Mouse (Mus musculus) hindbrain, embryonic 13.5 days (tissue): ENCODE results near the gene Ell3. TPM values are rescaled to one million over a fixed set of nuclear protein-coding genes. Genes with fewer than 3 reads are reported as not detected.

Source experiments
- ATAC-seq: fragments of 200-750 bp; cut with Nextera tagmentation; 2 replicates; pipeline ENCODE4 v1.8.0; 2017; ENCODE audit warnings: moderate TSS enrichment; ENCODE audit not compliant: low FRiP score
- H3K27ac ChIP-seq: fragments of 300-500 bp; sonication (generic); 2 replicates; pipeline ENCODE4 v1.5.1; 2015; ENCODE audit warnings: inconsistent platforms, mild to moderate bottlenecking, moderate library complexity
- H3K27me3 ChIP-seq: fragments of 300-500 bp; sonication (generic); 2 replicates; pipeline ENCODE4 v1.6.1; 2015; ENCODE audit warnings: mild to moderate bottlenecking, inconsistent platforms
- H3K36me3 ChIP-seq: fragments of 300-500 bp; sonication (generic); 2 replicates; pipeline ENCODE4 v1.6.1; 2015; ENCODE audit warnings: mild to moderate bottlenecking, inconsistent platforms
- H3K4me1 ChIP-seq: fragments of 300-500 bp; sonication (generic); replicated peaks from 2 replicates; pipeline ENCODE4 v1.6.1; 2015; ENCODE audit warnings: inconsistent platforms
- H3K4me2 ChIP-seq: fragments of 300-500 bp; sonication (generic); 2 replicates; pipeline ENCODE4 v1.6.1; 2015; ENCODE audit warnings: inconsistent platforms, mild to moderate bottlenecking, moderate library complexity
- H3K4me3 ChIP-seq: fragments of 300-500 bp; sonication (generic); 2 replicates; pipeline ENCODE4 v1.5.1; 2015; ENCODE audit warnings: mild to moderate bottlenecking, inconsistent platforms
- H3K9ac ChIP-seq: fragments of 300-500 bp; sonication (generic); 2 replicates; pipeline ENCODE4 v1.6.1; 2015; ENCODE audit warnings: mild to moderate bottlenecking, inconsistent platforms
- H3K9me3 ChIP-seq: fragments of 300-500 bp; sonication (generic); 2 replicates; pipeline ENCODE4 v1.6.1; 2016; ENCODE audit warnings: inconsistent platforms
- WGBS: fragments of 180-500 bp; shearing (Covaris S2); methylation state at CpG from one replicate; pipeline ENCODE4 v1.1.7; 2015; 5-methylcytosine and 5-hydroxymethylcytosine counted together
- polyA plus RNA-seq: library from polyadenylated mRNA; unstranded; fragments of >200 nt; fragmentation: Nextera tagmentation; extraction: Ambion mirVana; gene quantifications from 2 replicates; pipeline ENCODE4 v1.2.1, GENCODE M21; 2015

Ell3 gene
- polyA plus RNA-seq, 1 experiment from 2014 or later: 2.8 TPM

- Histone ChIP-seq H3K4me3 (no peak overlapping the region), H3K27me3 (peaks cover 36% of the 10 kb centered on the region), H3K27ac (no peak overlapping the region), H3K36me3 (peaks cover 21% of the 10 kb centered on the region), H3K4me2 (peak overlapping the region; percentile 58), H3K9me3 (no peaks in the 10 kb centered on the region), H3K4me1 (peaks cover 18% of the 10 kb centered on the region), H3K9ac (no peak overlapping the region)
- 18% methylated on average over 8 of the region's 8 CpGs for WGBS
- no peak for ATAC-seq
Observed at GRCm38 (mm10) chr2:121443068-121443349, 1.1 kb downstream of the Ell3 start.

GRCm38 (mm10) chr2:121442259-121443067, 1.6 kb downstream of the Ell3 start:
- 0 out of 2 replicates have a peak overlapping the region, but pooled peaks have one; percentile 29 for H3K9ac ChIP-seq
- WGBS: 2% methylated on average over 30 of the region's 30 CpGs
- peak; percentile 52 for ATAC-seq

GRCm38 (mm10) chr2:121441800-121442199, 2.3 kb downstream of the Ell3 start:
- peak overlapping the region; percentile 32 for H3K4me3 ChIP-seq
- no peak for ATAC-seq
- H3K27ac ChIP-seq: no peak overlapping the region
- no peaks in the 10 kb centered on the region for H3K9me3 ChIP-seq
- 11% methylated on average over 11 of the region's 11 CpGs for WGBS
- peak overlapping the region; percentile 58 for H3K4me2 ChIP-seq
- H3K27me3 ChIP-seq: peaks cover 36% of the 10 kb centered on the region
- peaks cover 16% of the 10 kb centered on the region for H3K4me1 ChIP-seq
- peaks cover 33% of the 10 kb centered on the region for H3K36me3 ChIP-seq
- 0 out of 2 replicates have a peak overlapping the region, but pooled peaks have one; percentile 29 for H3K9ac ChIP-seq

More at GRCm38 (mm10) chr2:121442259-121443067, 1.6 kb downstream of the Ell3 start:
- H3K27me3 ChIP-seq: peaks cover 36% of the 10 kb centered on the region
- H3K4me2 ChIP-seq: peak overlapping the region; percentile 58
- H3K9me3 ChIP-seq: no peaks in the 10 kb centered on the region
- peaks cover 16% of the 10 kb centered on the region for H3K4me1 ChIP-seq
- H3K4me3 ChIP-seq: peak overlapping the region; percentile 32
- H3K27ac ChIP-seq: no peak overlapping the region
- H3K36me3 ChIP-seq: peaks cover 26% of the 10 kb centered on the region

GRCm38 (mm10) chr2:121440834-121441605, 3.1 kb downstream of the Ell3 start:
- Histone ChIP-seq H3K9ac (no peak overlapping the region), H3K27ac (no peak overlapping the region), H3K9me3 (no peaks in the 10 kb centered on the region), H3K27me3 (peaks cover 36% of the 10 kb centered on the region), H3K4me1 (peaks cover 16% of the 10 kb centered on the region), H3K4me3 (no peak overlapping the region), H3K4me2 (no peak overlapping the region), H3K36me3 (peaks cover 38% of the 10 kb centered on the region)
- ATAC-seq: no peak
- WGBS: 64% methylated on average over 5 of the region's 5 CpGs

DNA sequence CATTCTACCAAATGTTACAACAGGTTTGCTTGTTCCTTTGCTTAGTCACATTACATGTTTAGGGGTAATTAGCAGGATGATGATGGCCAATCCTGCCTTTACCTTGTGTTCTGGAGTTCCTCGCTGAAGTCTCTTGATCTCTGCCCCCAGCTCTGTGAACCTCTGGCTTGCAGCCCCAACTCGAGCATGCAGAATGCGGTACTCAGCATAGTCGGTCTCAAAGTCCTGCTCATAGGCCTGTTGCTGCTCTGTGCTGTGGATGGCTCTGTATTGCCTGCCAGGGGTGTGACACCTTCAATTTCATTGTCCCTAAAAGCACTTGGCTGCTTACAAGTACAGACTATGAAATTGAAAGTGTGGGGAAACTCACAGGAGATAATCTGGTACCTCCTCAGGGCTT, 4.3 kb downstream of the Ell3 start:
- H3K9me3 ChIP-seq: no peaks in the 10 kb centered on the region
- H3K27me3 ChIP-seq: peaks cover 36% of the 10 kb centered on the region
- H3K4me1 ChIP-seq: peaks cover 16% of the 10 kb centered on the region
- H3K9ac ChIP-seq: no peak overlapping the region
- H3K4me3 ChIP-seq: no peak overlapping the region
- no peak overlapping the region for H3K4me2 ChIP-seq
- WGBS: 83% methylated on average over 4 of the region's 4 CpGs
- H3K36me3 ChIP-seq: peaks cover 50% of the 10 kb centered on the region
- ATAC-seq: no peak
- no peak overlapping the region for H3K27ac ChIP-seq

GRCm38 (mm10) chr2:121434854-121435253, 9.2 kb downstream of the Ell3 start:
- Histone ChIP-seq H3K36me3 (peaks cover 95% of the 10 kb centered on the region), H3K9ac (no peak overlapping the region), H3K27me3 (0 out of 2 replicates have a peak, but pooled peaks cover 3% of the 10 kb centered on the region), H3K27ac (no peak overlapping the region), H3K4me2 (no peak overlapping the region), H3K9me3 (no peaks in the 10 kb centered on the region), H3K4me1 (no peaks in the 10 kb centered on the region), H3K4me3 (no peak overlapping the region)
- 93% methylated on average over 1 of the region's 1 CpGs for WGBS
- ATAC-seq: no peak

DNA sequence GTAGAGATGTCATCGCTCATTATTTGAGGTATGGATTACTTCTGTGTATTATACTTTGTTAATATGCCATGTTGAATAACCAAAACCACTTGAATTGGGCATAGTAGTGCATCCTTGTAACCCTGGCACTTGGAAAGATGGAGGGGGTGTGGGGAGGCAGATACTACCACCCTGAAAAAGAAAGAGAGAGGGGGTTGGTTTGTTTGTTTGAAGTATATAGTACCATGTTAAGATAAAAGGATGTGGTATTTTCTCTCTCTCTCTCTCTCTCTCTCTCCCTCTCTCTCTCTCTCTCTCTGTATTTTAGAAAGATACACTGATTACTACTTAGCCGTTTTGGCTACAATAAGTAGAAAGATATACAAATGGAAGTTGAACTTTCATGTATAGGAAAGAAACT, 18.2 kb downstream of the Ell3 start:
- Histone ChIP-seq H3K27me3 (no peaks in the 10 kb centered on the region), H3K4me1 (no peaks in the 10 kb centered on the region), H3K4me2 (no peak overlapping the region), H3K27ac (no peak overlapping the region), H3K4me3 (no peak overlapping the region), H3K9ac (no peak overlapping the region), H3K9me3 (no peaks in the 10 kb centered on the region), H3K36me3 (peaks cover 85% of the 10 kb centered on the region)
- ATAC-seq: no peak
- 95% methylated on average over 2 of the region's 2 CpGs for WGBS

- no peak for ATAC-seq
- no peaks in the 10 kb centered on the region for H3K27me3 ChIP-seq
- H3K36me3 ChIP-seq: peaks cover 72% of the 10 kb centered on the region
- 93% methylated on average over 2 of the region's 2 CpGs for WGBS
- no peaks in the 10 kb centered on the region for H3K9me3 ChIP-seq
- H3K9ac ChIP-seq: no peak overlapping the region
- no peak overlapping the region for H3K4me2 ChIP-seq
- H3K4me1 ChIP-seq: peaks cover 7% of the 10 kb centered on the region
- H3K27ac ChIP-seq: no peak overlapping the region
- no peak overlapping the region for H3K4me3 ChIP-seq
Observed at GRCm38 (mm10) chr2:121423166-121423565, 20.9 kb downstream of the Ell3 start.

- ATAC-seq: no peak
- Histone ChIP-seq H3K36me3 (peaks cover 33% of the 10 kb centered on the region), H3K4me2 (no peak overlapping the region), H3K4me1 (peaks cover 38% of the 10 kb centered on the region), H3K9me3 (no peaks in the 10 kb centered on the region), H3K9ac (no peak overlapping the region), H3K27ac (no peak overlapping the region), H3K4me3 (no peak overlapping the region), H3K27me3 (no peaks in the 10 kb centered on the region)
- WGBS: 92% methylated on average over 3 of the region's 3 CpGs
Observed at GRCm38 (mm10) chr2:121418476-121418875, 25.6 kb downstream of the Ell3 start.

DNA sequence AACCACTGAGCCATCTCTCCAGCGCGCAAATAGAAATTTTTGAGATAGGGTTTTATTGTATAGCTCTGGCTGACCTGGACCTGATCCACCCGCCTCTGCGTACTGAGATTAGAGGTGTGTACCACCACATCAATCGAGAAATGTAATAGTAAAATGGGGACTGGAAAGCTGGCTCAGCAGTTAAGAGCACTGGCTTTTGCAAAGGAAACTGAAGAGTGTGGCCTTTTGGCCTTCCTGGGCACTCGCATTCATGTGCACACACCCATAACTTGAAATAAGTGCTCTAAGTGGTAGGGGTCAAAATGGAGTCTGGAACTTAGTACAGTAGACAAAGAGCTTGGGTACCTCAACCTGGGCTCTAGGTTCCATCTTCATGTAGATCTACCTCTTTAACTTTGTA, 27.7 kb downstream of the Ell3 start:
- H3K4me1 ChIP-seq: peaks cover 50% of the 10 kb centered on the region
- peaks cover 17% of the 10 kb centered on the region for H3K36me3 ChIP-seq
- H3K4me2 ChIP-seq: peak overlapping the region; percentile 58; the same call in 1 of the 2 replicates
- no peaks in the 10 kb centered on the region for H3K9me3 ChIP-seq
- WGBS: 95% methylated on average over 6 of the region's 6 CpGs
- H3K4me3 ChIP-seq: peak overlapping the region; percentile 8; the same call in 1 of the 2 replicates
- H3K9ac ChIP-seq: no peak overlapping the region
- no peak for ATAC-seq
- H3K27ac ChIP-seq: no peak overlapping the region
- no peaks in the 10 kb centered on the region for H3K27me3 ChIP-seq

DNA sequence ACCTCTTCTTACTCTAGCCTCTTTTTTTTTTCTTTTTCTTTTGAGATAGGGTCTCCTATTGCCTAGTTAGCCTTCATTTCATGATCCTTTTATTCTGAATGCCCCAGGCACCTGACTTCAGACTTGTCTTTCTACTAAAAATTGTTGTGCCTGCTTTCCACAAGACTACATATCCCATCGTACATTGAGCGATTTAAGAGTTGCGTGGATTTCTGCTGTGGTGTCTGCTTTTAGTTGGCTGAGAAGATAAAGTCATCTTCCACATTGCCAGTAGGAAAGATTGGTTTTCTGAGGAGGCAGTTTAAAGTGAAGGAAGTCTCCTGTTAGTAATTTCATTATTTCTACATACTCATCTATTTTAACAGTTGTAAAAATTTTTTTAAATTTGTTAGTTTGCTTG, 28.5 kb downstream of the Ell3 start:
- Histone ChIP-seq H3K9me3 (no peaks in the 10 kb centered on the region), H3K9ac (peak overlapping the region; percentile 97), H3K36me3 (peaks cover 17% of the 10 kb centered on the region), H3K4me3 (peak overlapping the region; percentile 98), H3K4me1 (peaks cover 50% of the 10 kb centered on the region), H3K27ac (no peak overlapping the region), H3K4me2 (peak overlapping the region; percentile 58), H3K27me3 (no peaks in the 10 kb centered on the region)
- no peak for ATAC-seq
- WGBS: 92% methylated on average over 3 of the region's 3 CpGs

DNA sequence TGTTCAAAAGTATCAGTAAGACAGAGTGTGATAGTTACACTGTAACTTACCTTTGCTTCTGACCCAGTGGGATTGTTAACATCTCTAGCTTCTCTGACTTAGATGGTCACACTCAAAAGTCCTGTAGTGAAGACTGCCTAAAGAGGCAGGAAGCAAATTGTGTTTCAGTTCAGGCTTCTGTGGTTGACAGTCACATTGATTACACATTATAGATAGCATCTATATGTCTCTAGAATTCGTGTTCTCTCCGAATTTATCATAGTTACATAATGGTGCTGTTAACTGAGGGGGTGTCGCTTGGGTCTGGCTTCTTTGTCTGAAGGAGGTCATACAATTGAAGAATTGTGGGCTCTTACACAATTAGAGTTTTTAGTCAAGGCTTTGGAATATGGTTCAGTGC, 29.0 kb downstream of the Ell3 start:
- Histone ChIP-seq H3K9ac (peak overlapping the region; percentile 97), H3K36me3 (peaks cover 17% of the 10 kb centered on the region), H3K4me1 (peaks cover 50% of the 10 kb centered on the region), H3K4me2 (peak overlapping the region; percentile 58), H3K9me3 (no peaks in the 10 kb centered on the region), H3K27me3 (no peaks in the 10 kb centered on the region), H3K4me3 (peak overlapping the region; percentile 98), H3K27ac (no peak overlapping the region)
- ATAC-seq: no peak
- WGBS: 42% methylated on average over 3 of the region's 3 CpGs
